Mouse (Mus musculus) monocyte, adult 5-6 weeks (primary cell): ENCODE measurements around the gene Tmem255b. TPM values are rescaled to one million over a fixed set of nuclear protein-coding genes. Genes with fewer than 3 reads are reported as not detected.

Experiments used
- ATAC-seq: fragments of 153-309, 156-312 bp; replicated peaks from 2 replicates; pipeline ENCODE4 v1.8.0; 2017; ENCODE audit warnings: mild to moderate bottlenecking; ENCODE audit not compliant: low TSS enrichment, insufficient number of reproducible peaks, severe bottlenecking, poor library complexity, low FRiP score
- total RNA-seq: library from RNA; stranded (forward); fragments of 200-1000, 200-491, 200-594 nt; gene quantifications from 3 replicates; pipeline ENCODE4 v1.2.3, GENCODE M21; 2017

Tmem255b gene
- total RNA-seq, 1 experiment from 2014 or later = not detected

GRCm38 (mm10) chr8:13482101-13482801 is 47.3 kb downstream of the Tmem255b start:
- no peak for ATAC-seq

DNA sequence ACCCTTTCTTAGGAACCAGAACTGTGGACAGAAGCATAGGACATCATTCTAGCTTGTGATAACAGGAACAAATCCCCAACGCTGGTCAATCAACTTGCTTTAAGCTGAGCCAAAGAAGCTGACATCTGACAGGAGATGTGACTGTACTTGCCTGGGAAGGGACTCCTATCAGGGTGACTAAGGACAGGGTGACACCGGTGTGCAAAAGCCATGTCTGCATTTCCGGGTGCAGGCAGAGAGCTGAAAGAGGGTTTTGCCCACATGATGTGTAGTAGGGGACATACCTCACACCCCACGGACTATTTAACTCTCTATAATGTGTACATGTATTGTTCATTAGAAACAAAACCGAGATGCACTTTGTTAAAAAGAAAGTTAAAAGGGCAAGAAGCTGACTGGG is 48.2 kb downstream of the Tmem255b start:
- ATAC-seq = no peak

DNA sequence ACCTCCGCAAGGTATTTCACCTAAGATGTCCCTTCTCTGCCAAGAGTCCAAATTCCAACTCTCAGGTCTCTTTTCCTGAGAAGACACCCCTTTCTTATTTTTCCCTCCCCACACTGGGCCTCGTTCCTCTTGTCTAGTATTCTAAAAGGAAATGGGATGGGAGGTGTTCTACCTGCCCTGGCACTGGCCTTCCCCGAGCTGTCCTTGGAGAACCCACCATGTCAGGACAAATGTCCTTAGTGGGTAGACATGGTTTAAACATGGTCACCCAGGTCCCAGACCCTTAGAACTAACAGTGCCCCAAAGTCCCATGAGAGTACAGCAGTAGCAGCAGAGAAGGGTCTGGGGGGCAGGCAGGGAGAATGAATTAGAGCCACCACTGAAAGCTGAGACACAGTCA is 54.4 kb downstream of the Tmem255b start:
- ATAC-seq = no peak

DNA sequence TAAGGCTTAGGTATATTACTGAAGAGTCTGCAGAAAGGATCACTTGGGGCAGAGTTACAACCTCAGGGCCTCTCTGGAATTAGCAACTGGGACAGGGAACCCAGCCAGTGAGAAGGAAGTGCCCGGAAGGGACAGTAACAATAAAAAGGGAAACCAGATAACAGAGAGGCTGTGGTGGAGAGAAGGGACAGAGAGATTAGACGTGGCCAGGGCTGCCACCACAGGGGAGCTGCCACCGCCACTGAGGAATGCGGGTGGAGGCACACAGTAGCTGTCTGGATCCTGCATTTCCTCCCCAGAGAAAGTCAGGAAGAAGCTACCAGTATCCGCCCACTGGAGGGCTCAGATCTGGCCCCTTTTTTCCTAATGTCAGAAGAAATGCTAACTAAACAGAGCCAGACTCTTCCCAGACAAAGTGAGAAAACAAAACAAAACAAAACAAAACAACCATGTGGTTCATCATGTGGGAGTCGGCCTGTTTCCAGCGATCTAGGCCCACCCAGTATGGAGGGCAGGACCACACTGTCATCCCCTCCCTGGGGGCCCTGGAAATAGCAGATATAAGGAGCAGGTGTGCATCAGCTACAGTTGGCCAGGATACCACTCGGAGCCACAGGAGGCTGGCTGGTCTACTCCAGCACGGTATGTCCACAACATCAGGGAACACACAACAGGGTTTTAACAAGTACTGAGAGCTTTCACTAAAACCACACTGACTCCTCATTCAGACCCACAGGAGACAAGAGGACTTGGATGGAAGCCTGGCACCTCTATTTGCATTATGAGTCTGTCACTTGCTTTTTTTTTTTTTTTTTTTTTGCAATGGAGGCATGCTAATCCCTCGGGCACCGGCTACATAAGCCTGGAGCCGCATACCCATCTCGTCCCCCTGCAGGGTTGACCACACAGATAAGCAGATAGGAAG is 55.3 kb downstream of the Tmem255b start:
- no peak for ATAC-seq

DNA sequence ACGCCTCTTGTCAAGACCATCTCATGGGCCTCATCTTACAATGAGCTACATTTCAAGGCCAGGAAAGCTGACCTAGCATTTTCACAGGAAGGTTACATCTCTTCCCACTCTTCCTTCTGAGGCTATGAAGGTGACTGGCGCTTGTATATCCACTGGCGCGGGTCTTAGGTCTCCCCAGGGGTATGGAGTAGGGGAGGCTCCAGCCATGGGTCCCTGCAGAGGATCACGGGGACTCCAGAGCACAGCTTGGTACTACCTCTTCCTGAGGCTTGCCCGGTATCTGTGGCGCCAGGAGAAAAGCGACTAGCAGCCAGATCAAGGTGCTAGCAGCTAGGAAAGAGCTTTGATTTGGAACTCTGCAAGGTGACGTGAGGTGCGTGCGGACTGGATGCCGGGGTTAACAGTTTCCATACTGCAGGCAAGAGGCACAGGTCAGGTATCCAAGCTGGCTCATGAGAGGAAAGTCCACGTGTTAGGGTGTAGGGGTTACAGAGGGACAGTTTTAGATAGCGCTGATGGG is 56.6 kb downstream of the Tmem255b start:
- ATAC-seq = no peak

DNA sequence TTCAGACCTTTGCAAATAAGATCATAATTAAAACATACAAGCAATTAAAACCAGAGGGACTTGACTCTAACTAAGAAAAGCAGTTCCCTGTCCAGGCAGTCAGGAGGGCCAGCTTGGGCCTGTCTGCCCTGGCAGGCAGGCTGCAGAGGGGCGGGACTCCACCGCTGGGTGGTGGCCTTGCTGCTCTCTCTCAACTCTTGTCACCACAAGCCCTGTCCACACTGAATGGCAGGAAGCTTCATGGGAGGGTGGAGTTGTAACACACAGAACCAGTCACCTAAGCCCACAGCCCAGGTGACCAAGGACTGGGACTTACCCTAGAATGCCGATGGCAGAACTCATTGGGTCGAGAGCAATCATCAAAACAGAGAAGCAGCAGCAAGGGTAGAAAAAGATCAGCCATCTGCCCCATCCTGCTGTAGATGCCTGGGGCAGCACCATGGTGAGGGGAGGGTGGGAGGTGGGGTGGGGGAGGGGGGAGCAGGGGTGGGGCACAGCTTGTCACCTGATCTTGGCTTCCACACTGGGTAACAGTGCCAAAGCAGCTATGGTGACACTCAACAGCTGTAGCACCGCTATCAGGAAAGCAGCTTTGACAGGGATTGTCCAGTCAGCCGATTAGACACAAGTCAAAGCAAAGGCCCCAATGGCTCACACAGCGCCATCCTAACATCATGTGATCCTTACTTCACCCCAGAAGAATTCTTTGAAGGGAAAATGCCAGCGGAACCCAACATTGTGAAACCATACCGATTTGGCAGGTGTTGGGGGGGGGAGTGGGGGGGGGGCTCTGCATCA is 57.4 kb downstream of the Tmem255b start:
- no peak for ATAC-seq

GRCm38 (mm10) chr8:13493011-13493410 is 58.0 kb downstream of the Tmem255b start:
- ATAC-seq = no peak

GRCm38 (mm10) chr8:13493858-13494631 is 59.1 kb downstream of the Tmem255b start, which contains the start of gene Gas6:
Gene Gas6, minus strand, starts transcription at chr8:13494490.
- ATAC-seq = no peak

GRCm38 (mm10) chr8:13501221-13501620 is 66.2 kb downstream of the Tmem255b start:
- ATAC-seq = no peak

DNA sequence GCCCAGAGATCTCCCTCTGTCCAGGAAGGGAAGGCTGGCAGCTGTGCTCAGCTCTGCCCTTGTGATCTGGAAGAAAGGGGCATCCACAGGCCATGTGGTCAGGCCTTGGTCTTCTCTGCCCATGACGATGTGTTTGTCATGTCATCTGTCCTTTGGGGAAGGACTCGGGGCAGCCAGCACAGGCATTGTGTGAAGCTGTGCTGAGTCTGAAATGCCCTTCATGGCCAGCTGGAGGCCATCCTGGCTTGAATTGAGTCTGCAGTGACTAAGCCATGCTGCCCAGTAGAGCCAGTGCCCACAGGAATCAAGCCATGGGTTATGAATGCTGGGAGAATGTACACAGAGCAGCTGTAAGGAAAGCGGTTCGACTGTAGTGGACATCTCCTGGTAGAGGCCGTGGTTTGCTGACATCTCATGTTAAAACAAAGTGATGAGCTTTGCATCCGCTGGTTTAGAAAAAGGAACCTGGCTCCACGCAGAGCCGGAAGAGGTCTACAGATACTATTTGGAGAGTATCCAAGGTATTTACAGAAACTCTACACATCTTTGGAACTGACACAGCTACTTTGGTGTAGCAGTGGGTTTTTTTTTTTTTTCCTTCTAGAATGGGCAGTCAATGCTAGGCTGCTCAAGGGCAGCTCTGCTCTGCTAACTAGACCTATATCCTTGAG is 69.1 kb downstream of the Tmem255b start:
- ATAC-seq = no peak

DNA sequence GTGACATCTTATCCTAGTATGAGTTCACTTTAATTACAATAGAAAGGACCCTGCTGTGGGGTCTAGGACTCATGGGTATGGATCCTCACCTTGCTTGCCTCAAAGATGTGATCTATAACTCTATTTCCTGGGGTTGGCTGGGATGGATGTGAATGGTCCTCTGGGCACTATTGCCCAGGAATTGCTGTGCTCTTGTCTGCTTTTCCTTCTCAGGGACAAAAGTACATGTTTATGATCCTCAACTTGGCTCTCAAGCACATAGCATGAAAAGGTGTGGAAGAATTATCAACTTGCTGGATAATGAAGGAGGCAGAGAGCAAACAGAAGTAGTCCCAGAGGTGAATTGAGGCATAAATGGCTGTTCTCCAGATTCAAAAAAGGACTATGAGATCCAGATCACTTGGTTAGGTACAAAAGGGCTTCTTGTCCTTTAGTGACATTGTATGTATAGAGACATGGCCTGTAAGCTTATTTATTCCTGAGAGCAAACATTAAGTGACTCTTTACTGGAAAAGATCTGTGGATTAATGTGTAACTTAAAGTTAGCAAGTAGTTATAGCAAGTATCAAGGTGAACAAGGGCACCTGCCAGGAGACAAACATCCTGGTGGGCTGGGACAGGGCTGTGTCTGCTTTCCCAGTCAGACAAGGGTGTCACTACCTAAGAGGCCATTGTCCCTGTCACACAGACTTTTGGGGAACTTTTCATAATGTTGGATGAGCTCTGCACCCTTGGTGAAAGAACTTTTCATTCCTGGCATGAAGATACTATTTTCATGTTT is 70.1 kb downstream of the Tmem255b start:
- ATAC-seq = no peak

DNA sequence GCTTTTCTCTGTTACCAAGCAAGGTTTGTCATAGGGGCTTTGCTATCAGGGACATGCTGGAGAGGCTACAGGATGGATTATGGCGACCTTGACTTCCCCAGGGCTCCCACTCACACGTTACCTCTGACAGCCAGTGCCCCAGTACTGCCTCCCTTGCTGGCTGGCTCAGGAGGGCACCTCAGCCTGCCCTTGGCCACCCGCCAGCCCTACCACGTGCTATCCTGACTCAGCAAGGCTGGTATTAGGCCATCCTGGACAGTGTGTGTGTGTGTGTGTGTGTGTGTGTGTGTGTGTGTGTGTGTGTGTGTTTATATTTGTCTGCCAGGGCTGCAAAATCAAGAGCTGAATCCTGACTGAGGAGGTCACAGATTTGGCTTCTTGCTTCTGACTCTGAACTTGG is 71.9 kb downstream of the Tmem255b start:
- no peak for ATAC-seq

- no peak for ATAC-seq
Observed at GRCm38 (mm10) chr8:13507284-13507937, 72.4 kb downstream of the Tmem255b start.

DNA sequence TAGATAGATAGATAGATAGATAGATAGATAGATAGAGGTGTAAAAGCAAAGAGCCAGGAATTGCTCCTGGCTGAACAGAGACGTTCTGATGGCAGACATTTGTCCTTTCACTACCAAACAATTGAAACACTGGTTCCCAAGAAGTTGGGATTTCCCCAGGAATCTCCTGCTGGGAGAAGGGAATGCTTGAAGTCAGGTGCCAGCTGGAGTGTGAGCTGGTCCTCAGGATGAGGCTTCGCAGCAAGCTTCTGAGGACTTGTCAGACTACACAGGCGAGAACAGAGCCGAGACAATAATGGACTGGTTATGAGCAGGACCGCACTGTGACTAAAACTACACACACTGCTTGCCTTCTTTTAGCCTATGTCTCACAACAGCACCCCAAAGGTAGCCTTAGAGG is 77.0 kb downstream of the Tmem255b start:
- ATAC-seq = no peak

DNA sequence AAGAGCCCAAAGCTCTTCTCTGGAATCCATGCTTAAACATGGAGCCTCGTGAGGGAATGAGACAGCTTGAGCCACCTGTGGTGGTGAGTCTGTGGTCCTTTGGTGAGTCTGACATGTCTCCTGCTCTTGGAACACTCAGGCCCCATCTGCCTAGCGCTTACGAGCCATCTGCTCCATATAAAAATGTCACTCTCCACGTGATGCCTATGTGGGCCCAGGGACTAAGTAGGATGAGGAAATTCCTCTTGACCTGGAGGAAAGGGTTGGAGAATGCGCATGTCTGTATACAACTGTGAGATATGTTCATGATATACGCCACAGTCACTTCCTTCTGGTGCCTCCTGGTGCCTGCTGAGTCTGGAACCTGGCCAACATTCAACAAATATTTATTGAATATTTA is 77.7 kb downstream of the Tmem255b start:
- no peak for ATAC-seq

GRCm38 (mm10) chr8:13513556-13514370 is 78.8 kb downstream of the Tmem255b start:
- no peak for ATAC-seq
